8 mouse cellular contexts compared by ENCODE assay signal in genomic region chr7:19664455-19664954, GRCm38 (mm10). TPM values are rescaled to one million over a fixed set of nuclear protein-coding genes. Genes with fewer than 3 reads are reported as not detected.
DNase-seq lines count a peak whose midpoint lies in the region; ATAC-seq and TF ChIP-seq lines count a peak whose summit lies in the region.

No protein-coding gene starts in this region.

- peak overlapping the region; percentile 47; the same call in 1 of the 2 replicates for H3K27ac ChIP-seq in kidney, embryonic 14.5 days (ENCODE audit: low read depth, low read length)
- H3K27ac ChIP-seq in bone marrow macrophage, adult 2 months (ENCODE audit: insufficient read depth, low read depth, low read length): no peak overlapping the region
- H3K27ac ChIP-seq in hindbrain, embryonic 10.5 days: peak overlapping the region; percentile 95
- peak overlapping the region; percentile 93 for H3K27ac ChIP-seq in midbrain, embryonic 12.5 days (replicated peaks)

- 0% methylated on average over 26 of the region's 37 CpGs for WGBS in kidney, embryonic 14.5 days
- WGBS in hindbrain, embryonic 10.5 days: 2% methylated on average over 37 of the region's 37 CpGs
- WGBS in midbrain, embryonic 12.5 days: 1% methylated on average over 37 of the region's 37 CpGs

- peaks cover 19% of the 10 kb centered on the region for H3K4me1 ChIP-seq in kidney, embryonic 14.5 days (ENCODE audit: control insufficient read depth, insufficient read depth, low read length)
- peaks cover 36% of the 10 kb centered on the region for H3K4me1 ChIP-seq in bone marrow macrophage, adult 2 months (ENCODE audit: control insufficient read depth, insufficient read depth, low read length)
- peaks cover 31% of the 10 kb centered on the region for H3K4me1 ChIP-seq in hindbrain, embryonic 10.5 days (replicated peaks)
- H3K4me1 ChIP-seq in midbrain, embryonic 12.5 days: peaks cover 25% of the 10 kb centered on the region

- H3K9ac ChIP-seq in kidney, embryonic 14.5 days (ENCODE audit: low read depth, low read length): peak overlapping the region; percentile 97
- H3K9ac ChIP-seq in midbrain, embryonic 12.5 days (replicated peaks): peak overlapping the region; percentile 99

- TF ChIP-seq POLR2A in bone marrow macrophage, adult 2 months (IDR thresholded peaks at IDR 0.05; ENCODE audit: borderline replicate concordance, low read depth, low read length): no peak

- no peak for DNase-seq in kidney, postnatal 4 days
- DNase-seq in hindbrain, embryonic 10.5 days (ENCODE audit: low spot score): no peak
- no peak for DNase-seq in embryo, embryonic 10 days (ENCODE audit: low spot score)
- DNase-seq in left cerebral cortex, adult 9 months (ENCODE audit: low spot score in 2 of 2): no peak
- no peak for DNase-seq in adrenal gland, postnatal 14 days

- peak overlapping the region; percentile 92 for H3K4me2 ChIP-seq in kidney, embryonic 14.5 days (replicated peaks; ENCODE audit: low read depth, low read length)
- peak overlapping the region; percentile 86 for H3K4me2 ChIP-seq in midbrain, embryonic 12.5 days (replicated peaks)

- peak; percentile 63; the same call in 1 of the 2 replicates for ATAC-seq in kidney, embryonic 14.5 days (ENCODE audit: low FRiP score, low TSS enrichment)
- peak; percentile 64; the same call in 1 of the 2 replicates for ATAC-seq in midbrain, embryonic 12.5 days (ENCODE audit: low FRiP score, low read depth)

- H3K27me3 ChIP-seq in kidney, embryonic 14.5 days (ENCODE audit: control insufficient read depth, insufficient read depth, low read length): no peaks in the 10 kb centered on the region
- no peaks in the 10 kb centered on the region for H3K27me3 ChIP-seq in hindbrain, embryonic 10.5 days (ENCODE audit: insufficient read depth, poor library complexity, severe bottlenecking)
- H3K27me3 ChIP-seq in midbrain, embryonic 12.5 days: 0 out of 2 replicates have a peak, but pooled peaks cover 3% of the 10 kb centered on the region

- TF ChIP-seq CTCF in bone marrow macrophage, adult 2 months (IDR thresholded peaks at IDR 0.05; ENCODE audit: low read depth, low read length): no peak

- peak overlapping the region; percentile 100 for H3K4me3 ChIP-seq in kidney, embryonic 14.5 days (ENCODE audit: low read length)
- H3K4me3 ChIP-seq in bone marrow macrophage, adult 2 months (ENCODE audit: insufficient read depth, low read length): peak overlapping the region; percentile 96
- H3K4me3 ChIP-seq in hindbrain, embryonic 10.5 days: peak overlapping the region; percentile 84
- H3K4me3 ChIP-seq in midbrain, embryonic 12.5 days: peak overlapping the region; percentile 100

- H3K36me3 ChIP-seq in kidney, embryonic 14.5 days (ENCODE audit: control insufficient read depth, insufficient read depth, low read length): peaks cover 4% of the 10 kb centered on the region; the same call in 1 of the 2 replicates
- peaks cover 34% of the 10 kb centered on the region for H3K36me3 ChIP-seq in hindbrain, embryonic 10.5 days
- H3K36me3 ChIP-seq in midbrain, embryonic 12.5 days: peaks cover 7% of the 10 kb centered on the region; the same call in 1 of the 2 replicates

- no peaks in the 10 kb centered on the region for H3K9me3 ChIP-seq in kidney, embryonic 14.5 days (ENCODE audit: control insufficient read depth, low read length)
- no peaks in the 10 kb centered on the region for H3K9me3 ChIP-seq in hindbrain, embryonic 10.5 days
- no peaks in the 10 kb centered on the region for H3K9me3 ChIP-seq in midbrain, embryonic 12.5 days

RNA-seq across cellular contexts. Expression of gene Clptm1, which starts 0.3 kb away (rescaled TPM):
- polyA plus RNA-seq in kidney, embryonic 14.5 days (2014; fragmentation: Nextera tagmentation; extraction: Ambion mirVana): 76.2 and 101 TPM in 2 replicates
- 81.9 and 95.3 TPM in 2 replicates for polyA plus RNA-seq in bone marrow macrophage, adult 2 months (2012; ENCODE audit: insufficient read depth, insufficient read length, missing spikeins)
- 83.8 and 99.9 TPM in 2 replicates for polyA plus RNA-seq in hindbrain, embryonic 10.5 days (2016; fragmentation: Nextera tagmentation; extraction: Ambion mirVana)
- polyA plus RNA-seq in midbrain, embryonic 12.5 days (2016; fragmentation: Nextera tagmentation; extraction: Ambion mirVana): 103 and 106 TPM in 2 replicates
- total RNA-seq in adrenal gland, postnatal 14 days (2021): 116 and 119 TPM in 2 replicates

RNA-seq across cellular contexts. Expression of gene Apoc2, which starts 13.2 kb away (rescaled TPM):
- 1.0 and 1.2 TPM in 2 replicates for polyA plus RNA-seq in kidney, embryonic 14.5 days (2014; fragmentation: Nextera tagmentation; extraction: Ambion mirVana)
- 56.2 and 70.4 TPM in 2 replicates for polyA plus RNA-seq in bone marrow macrophage, adult 2 months (2012; ENCODE audit: insufficient read depth, insufficient read length, missing spikeins)
- polyA plus RNA-seq in hindbrain, embryonic 10.5 days (2016; fragmentation: Nextera tagmentation; extraction: Ambion mirVana): 0.30 TPM in 1 of 2 replicates, not detected in the other
- 0.45 TPM in 1 of 2 replicates, not detected in the other for polyA plus RNA-seq in midbrain, embryonic 12.5 days (2016; fragmentation: Nextera tagmentation; extraction: Ambion mirVana)
- 53.4 TPM in 1 of 2 replicates, not detected in the other for total RNA-seq in adrenal gland, postnatal 14 days (2021)

RNA-seq across cellular contexts. Expression of gene Gm44805, which starts 16.7 kb away (rescaled TPM):
- polyA plus RNA-seq in kidney, embryonic 14.5 days (2014; fragmentation: Nextera tagmentation; extraction: Ambion mirVana): not detected in 2 replicates
- polyA plus RNA-seq in bone marrow macrophage, adult 2 months (2012; ENCODE audit: insufficient read depth, insufficient read length, missing spikeins): not detected in 2 replicates
- not detected in 2 replicates for polyA plus RNA-seq in hindbrain, embryonic 10.5 days (2016; fragmentation: Nextera tagmentation; extraction: Ambion mirVana)
- not detected in 2 replicates for polyA plus RNA-seq in midbrain, embryonic 12.5 days (2016; fragmentation: Nextera tagmentation; extraction: Ambion mirVana)
- 1.7 and 2.6 TPM in 2 replicates for total RNA-seq in adrenal gland, postnatal 14 days (2021)

RNA-seq across cellular contexts. Expression of gene Apoc4, which starts 16.8 kb away (rescaled TPM):
- 0.81 TPM in 1 of 2 replicates, not detected in the other for polyA plus RNA-seq in kidney, embryonic 14.5 days (2014; fragmentation: Nextera tagmentation; extraction: Ambion mirVana)
- not detected in 2 replicates for polyA plus RNA-seq in bone marrow macrophage, adult 2 months (2012; ENCODE audit: insufficient read depth, insufficient read length, missing spikeins)
- not detected in 2 replicates for polyA plus RNA-seq in hindbrain, embryonic 10.5 days (2016; fragmentation: Nextera tagmentation; extraction: Ambion mirVana)
- 0.08 TPM in 1 of 2 replicates, not detected in the other for polyA plus RNA-seq in midbrain, embryonic 12.5 days (2016; fragmentation: Nextera tagmentation; extraction: Ambion mirVana)
- 72.2 and 240 TPM in 2 replicates for total RNA-seq in adrenal gland, postnatal 14 days (2021)

RNA-seq across cellular contexts. Expression of gene Apoc1, which starts 28.0 kb away (rescaled TPM):
- 8.4 and 13.1 TPM in 2 replicates for polyA plus RNA-seq in kidney, embryonic 14.5 days (2014; fragmentation: Nextera tagmentation; extraction: Ambion mirVana)
- polyA plus RNA-seq in bone marrow macrophage, adult 2 months (2012; ENCODE audit: insufficient read depth, insufficient read length, missing spikeins): not detected in 2 replicates
- 2.2 and 2.3 TPM in 2 replicates for polyA plus RNA-seq in hindbrain, embryonic 10.5 days (2016; fragmentation: Nextera tagmentation; extraction: Ambion mirVana)
- 1.3 and 1.8 TPM in 2 replicates for polyA plus RNA-seq in midbrain, embryonic 12.5 days (2016; fragmentation: Nextera tagmentation; extraction: Ambion mirVana)
- total RNA-seq in adrenal gland, postnatal 14 days (2021): 845 and 1,967 TPM in 2 replicates

Comparison
In these comparisons a context has a peak if more than half of its experiments do, and no peak if none do; other contexts are left out.
1. RNA of gene Apoc2, which starts 13.2 kb away (polyA plus RNA-seq): 56.2 to 70.4 TPM in bone marrow macrophage, adult 2 months; 1.0 to 1.2 TPM in kidney, embryonic 14.5 days, 0.30 TPM in hindbrain, embryonic 10.5 days and 0.45 TPM in midbrain, embryonic 12.5 days; every median in the first group is over 10 times any median in the second.
2. Peak in every context shown above with its lines, with median percentiles within 50 percentile points of each other: H3K4me3 ChIP-seq.